Mouse (Mus musculus): Measurements from ENCODE around the gene Gm11567. TPM values are rescaled to one million over a fixed set of nuclear protein-coding genes. Genes with fewer than 3 reads are reported as not detected.
"Not testable (repeated sequence)": the region's sequence is repeated elsewhere in the genome, so short reads cannot be mapped to it uniquely, and the experiment has no call there.

The Gm11567 gene
- total and polyA plus RNA-seq, 3 experiments, result not detected

GRCm38 (mm10) chr11:99873089-99873488 is 5.9 kb upstream of the Gm11567 start, which contains the start of gene Krtap9-1:
Krtap9-1 (plus strand) TSS chr11:99873389.
- not testable (repeated sequence) for H3K27me3 ChIP-seq (ENCODE audit: control insufficient read depth in 1 of 2, insufficient read depth in 2 of 2, low read length in 2 of 2); DNase-seq (ENCODE audit: low read depth, low spot score); H3K9ac ChIP-seq (ENCODE audit: control insufficient read depth, low read depth, low read length, poor library complexity, severe bottlenecking); H3K36me3 ChIP-seq (ENCODE audit: control insufficient read depth in 1 of 2, insufficient read depth in 2 of 2, low read length in 2 of 2); H3K9me3 ChIP-seq (replicated peaks; ENCODE audit: insufficient read depth, low read length); H3K27ac ChIP-seq (ENCODE audit: control insufficient read depth, low read depth, low read length); H3K4me3 ChIP-seq (ENCODE audit: control insufficient read depth in 1 of 2, insufficient read depth in 1 of 2, low read depth in 2 of 2, low read length in 2 of 2); H3K4me1 ChIP-seq (ENCODE audit: control insufficient read depth in 1 of 2, insufficient read depth in 2 of 2, low read length in 2 of 2); H3K79me2 ChIP-seq (ENCODE audit: control insufficient read depth, insufficient read depth, low read length, poor library complexity)

DNA sequence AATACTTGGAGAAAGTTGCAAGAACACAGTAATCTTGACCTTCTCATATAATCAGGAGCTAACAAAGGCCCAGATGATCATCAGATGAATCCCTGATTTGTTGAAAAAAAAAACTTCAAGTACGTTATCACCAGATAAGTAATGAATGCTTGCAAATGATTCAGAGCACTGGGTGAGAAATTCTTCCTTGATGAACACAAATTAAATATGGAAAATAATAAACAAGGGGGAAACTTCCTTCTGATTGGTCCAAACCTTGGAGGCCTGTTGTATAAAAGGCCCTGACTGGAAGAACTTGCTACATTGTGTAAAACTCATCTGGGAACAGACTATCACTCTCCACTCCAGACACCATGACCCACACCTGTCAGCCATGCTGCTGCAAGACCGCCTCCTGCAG is 28.6 kb downstream of the Gm11567 start, which contains the start of gene Krtap31-1:
TSS of gene Krtap31-1 (plus strand) at position 301 of the 400 bp plus-strand sequence.
- H3K79me2 ChIP-seq (ENCODE audit: control insufficient read depth, insufficient read depth, low read length, poor library complexity), result no peaks in the 10 kb centered on the region
- H3K4me1 ChIP-seq (ENCODE audit: control insufficient read depth in 1 of 2, insufficient read depth in 2 of 2, low read length in 2 of 2), result no peaks in the 10 kb centered on the region
- H3K27me3 ChIP-seq (ENCODE audit: control insufficient read depth in 1 of 2, insufficient read depth in 2 of 2, low read length in 2 of 2), result no peaks in the 10 kb centered on the region
- H3K9ac ChIP-seq (ENCODE audit: control insufficient read depth, low read depth, low read length, poor library complexity, severe bottlenecking), result no peak within 1 kb of the TSS
- H3K9me3 ChIP-seq (replicated peaks; ENCODE audit: insufficient read depth, low read length), result no peaks in the 10 kb centered on the region
- H3K27ac ChIP-seq (ENCODE audit: control insufficient read depth, low read depth, low read length), result no peak within 1 kb of the TSS
- TF ChIP-seq POLR2AphosphoS2 (IDR thresholded peaks at IDR 0.05; ENCODE audit: low read length) (no peak), UBTF (IDR thresholded peaks at IDR 0.05; ENCODE audit: borderline replicate concordance, insufficient read depth, low read depth, low read length) (no peak), CHD2 (IDR thresholded peaks at IDR 0.05; ENCODE audit: low read length) (no peak)
- H3K4me3 ChIP-seq (ENCODE audit: control insufficient read depth in 1 of 2, insufficient read depth in 1 of 2, low read depth in 2 of 2, low read length in 2 of 2), result no peak within 1 kb of the TSS
- DNase-seq (ENCODE audit: low read depth, low spot score), result no peak
- no peaks in the 10 kb centered on the region for H3K36me3 ChIP-seq (ENCODE audit: control insufficient read depth in 1 of 2, insufficient read depth in 2 of 2, low read length in 2 of 2)

DNA sequence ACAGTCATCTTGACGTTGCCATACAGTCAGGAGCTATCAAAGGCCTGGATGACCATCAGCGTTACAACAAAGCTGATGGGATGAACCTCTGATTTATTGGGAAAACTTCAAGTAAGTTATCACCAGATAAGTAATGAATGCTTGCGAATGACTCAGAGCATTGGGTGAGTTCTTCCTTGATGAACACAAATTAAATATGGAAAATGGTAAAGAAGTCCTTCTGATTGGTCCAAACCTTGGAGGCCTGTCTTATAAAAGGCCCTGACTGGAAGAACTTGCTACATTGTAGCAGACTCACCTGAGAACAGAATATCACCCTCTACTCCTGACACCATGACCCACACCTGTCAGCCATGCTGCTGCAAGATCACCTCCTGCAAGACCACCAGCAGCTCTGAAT is 35.5 kb downstream of the Gm11567 start, which contains the start of gene Gm11565:
TSS of gene Gm11565 (plus strand) at position 301 of the 400 bp plus-strand sequence.
- Histone ChIP-seq H3K9me3 (replicated peaks; ENCODE audit: insufficient read depth, low read length) (no peaks in the 10 kb centered on the region), H3K4me3 (ENCODE audit: control insufficient read depth in 1 of 2, insufficient read depth in 1 of 2, low read depth in 2 of 2, low read length in 2 of 2) (no peak within 1 kb of the TSS), H3K4me1 (ENCODE audit: control insufficient read depth in 1 of 2, insufficient read depth in 2 of 2, low read length in 2 of 2) (no peaks in the 10 kb centered on the region), H3K27ac (ENCODE audit: control insufficient read depth, low read depth, low read length) (no peak within 1 kb of the TSS), H3K27me3 (ENCODE audit: control insufficient read depth in 1 of 2, insufficient read depth in 2 of 2, low read length in 2 of 2) (no peaks in the 10 kb centered on the region), H3K36me3 (ENCODE audit: control insufficient read depth in 1 of 2, insufficient read depth in 2 of 2, low read length in 2 of 2) (no peaks in the 10 kb centered on the region), H3K9ac (ENCODE audit: control insufficient read depth, low read depth, low read length, poor library complexity, severe bottlenecking) (no peak within 1 kb of the TSS), H3K79me2 (ENCODE audit: control insufficient read depth, insufficient read depth, low read length, poor library complexity) (no peaks in the 10 kb centered on the region)
- no peak for DNase-seq (ENCODE audit: low read depth, low spot score)
- TF ChIP-seq SIN3A (IDR thresholded peaks at IDR 0.05; ENCODE audit: low read length), result no peak
- no peak for TF ChIP-seq POLR2AphosphoS5 (IDR thresholded peaks at IDR 0.05; ENCODE audit: borderline replicate concordance, low read depth, low read length)
- TF ChIP-seq CHD2 (IDR thresholded peaks at IDR 0.05; ENCODE audit: low read length), result no peak
- TF ChIP-seq MAFK (IDR thresholded peaks at IDR 0.05; ENCODE audit: borderline replicate concordance, low read depth, low read length), result no peak
- no peak for TF ChIP-seq E2F4 (IDR thresholded peaks at IDR 0.05; ENCODE audit: borderline replicate concordance, low read depth, low read length)
- no peak for TF ChIP-seq NELFE (IDR thresholded peaks at IDR 0.05; ENCODE audit: low read depth, low read length)
- TF ChIP-seq POLR2AphosphoS2 (IDR thresholded peaks at IDR 0.05; ENCODE audit: low read length), result no peak

Other genes starting within 250 kb of the Gm11567 start
Only the 30 nearest of the 35 such genes appear.
- not detected in 2 replicates for gene Gm11563, start 220.2 kb upstream of the Gm11567 start, total RNA-seq (2012; rRNA removed)
- not detected for gene Gm11563, start 220.2 kb upstream of the Gm11567 start, polyA plus RNA-seq (2012; ENCODE audit: insufficient read depth in 1 of 2, insufficient read length in 2 of 2, low read depth in 1 of 2, low replicate concordance in 2 of 2, missing spikeins in 1 of 2)
- gene Krtap4-6, start 213.2 kb upstream of the Gm11567 start, total RNA-seq (2012; rRNA removed), result not detected in 2 replicates
- gene Krtap4-6, start 213.2 kb upstream of the Gm11567 start, polyA plus RNA-seq (2012; ENCODE audit: insufficient read depth in 1 of 2, insufficient read length in 2 of 2, low read depth in 1 of 2, low replicate concordance in 2 of 2, missing spikeins in 1 of 2), result not detected
- gene Gm14190, start 188.4 kb upstream of the Gm11567 start, total RNA-seq (2012; rRNA removed), result not detected in 2 replicates
- gene Gm14190, start 188.4 kb upstream of the Gm11567 start, polyA plus RNA-seq (2012; ENCODE audit: insufficient read depth in 1 of 2, insufficient read length in 2 of 2, low read depth in 1 of 2, low replicate concordance in 2 of 2, missing spikeins in 1 of 2), result not detected
- gene Gm14180, start 144.9 kb upstream of the Gm11567 start, total RNA-seq (2012; rRNA removed), result not detected in 2 replicates
- gene Gm14180, start 144.9 kb upstream of the Gm11567 start, polyA plus RNA-seq (2012; ENCODE audit: insufficient read depth in 1 of 2, insufficient read length in 2 of 2, low read depth in 1 of 2, low replicate concordance in 2 of 2, missing spikeins in 1 of 2), result not detected
- not detected in 2 replicates for gene Gm11595, start 106.3 kb upstream of the Gm11567 start, total RNA-seq (2012; rRNA removed)
- not detected for gene Gm11595, start 106.3 kb upstream of the Gm11567 start, polyA plus RNA-seq (2012; ENCODE audit: insufficient read depth in 1 of 2, insufficient read length in 2 of 2, low read depth in 1 of 2, low replicate concordance in 2 of 2, missing spikeins in 1 of 2)
- not detected in 2 replicates for gene Krtap4-8, start 98.5 kb upstream of the Gm11567 start, total RNA-seq (2012; rRNA removed)
- not detected for gene Krtap4-8, start 98.5 kb upstream of the Gm11567 start, polyA plus RNA-seq (2012; ENCODE audit: insufficient read depth in 1 of 2, insufficient read length in 2 of 2, low read depth in 1 of 2, low replicate concordance in 2 of 2, missing spikeins in 1 of 2)
- not detected in 2 replicates for gene Krtap4-9, start 94.0 kb upstream of the Gm11567 start, total RNA-seq (2012; rRNA removed)
- not detected for gene Krtap4-9, start 94.0 kb upstream of the Gm11567 start, polyA plus RNA-seq (2012; ENCODE audit: insufficient read depth in 1 of 2, insufficient read length in 2 of 2, low read depth in 1 of 2, low replicate concordance in 2 of 2, missing spikeins in 1 of 2)
- not detected in 2 replicates for gene Gm11596, start 85.7 kb upstream of the Gm11567 start, total RNA-seq (2012; rRNA removed)
- not detected for gene Gm11596, start 85.7 kb upstream of the Gm11567 start, polyA plus RNA-seq (2012; ENCODE audit: insufficient read depth in 1 of 2, insufficient read length in 2 of 2, low read depth in 1 of 2, low replicate concordance in 2 of 2, missing spikeins in 1 of 2)
- gene Gm11569, start 80.3 kb upstream of the Gm11567 start, total RNA-seq (2012; rRNA removed), result not detected in 2 replicates
- not detected for gene Gm11569, start 80.3 kb upstream of the Gm11567 start, polyA plus RNA-seq (2012; ENCODE audit: insufficient read depth in 1 of 2, insufficient read length in 2 of 2, low read depth in 1 of 2, low replicate concordance in 2 of 2, missing spikeins in 1 of 2)
- gene Gm11554, start 74.7 kb upstream of the Gm11567 start, total RNA-seq (2012; rRNA removed), result not detected in 2 replicates
- gene Gm11554, start 74.7 kb upstream of the Gm11567 start, polyA plus RNA-seq (2012; ENCODE audit: insufficient read depth in 1 of 2, insufficient read length in 2 of 2, low read depth in 1 of 2, low replicate concordance in 2 of 2, missing spikeins in 1 of 2), result not detected
- gene Krtap4-13, start 69.3 kb upstream of the Gm11567 start, total RNA-seq (2012; rRNA removed), result not detected in 2 replicates
- gene Krtap4-13, start 69.3 kb upstream of the Gm11567 start, polyA plus RNA-seq (2012; ENCODE audit: insufficient read depth in 1 of 2, insufficient read length in 2 of 2, low read depth in 1 of 2, low replicate concordance in 2 of 2, missing spikeins in 1 of 2), result not detected
- not detected in 2 replicates for gene Gm11564, start 63.5 kb upstream of the Gm11567 start, total RNA-seq (2012; rRNA removed)
- gene Gm11564, start 63.5 kb upstream of the Gm11567 start, polyA plus RNA-seq (2012; ENCODE audit: insufficient read depth in 1 of 2, insufficient read length in 2 of 2, low read depth in 1 of 2, low replicate concordance in 2 of 2, missing spikeins in 1 of 2), result not detected
- not detected in 2 replicates for gene 2300003K06Rik, start 41.1 kb upstream of the Gm11567 start, total RNA-seq (2012; rRNA removed)
- gene 2300003K06Rik, start 41.1 kb upstream of the Gm11567 start, polyA plus RNA-seq (2012; ENCODE audit: insufficient read depth in 1 of 2, insufficient read length in 2 of 2, low read depth in 1 of 2, low replicate concordance in 2 of 2, missing spikeins in 1 of 2), result not detected
- not detected in 2 replicates for gene Krtap4-16, start 27.6 kb upstream of the Gm11567 start, total RNA-seq (2012; rRNA removed)
- gene Krtap4-16, start 27.6 kb upstream of the Gm11567 start, polyA plus RNA-seq (2012; ENCODE audit: insufficient read depth in 1 of 2, insufficient read length in 2 of 2, low read depth in 1 of 2, low replicate concordance in 2 of 2, missing spikeins in 1 of 2), result not detected
- gene Gm11568, start 21.3 kb upstream of the Gm11567 start, total RNA-seq (2012; rRNA removed), result not detected in 2 replicates
- not detected for gene Gm11568, start 21.3 kb upstream of the Gm11567 start, polyA plus RNA-seq (2012; ENCODE audit: insufficient read depth in 1 of 2, insufficient read length in 2 of 2, low read depth in 1 of 2, low replicate concordance in 2 of 2, missing spikeins in 1 of 2)
- not detected in 2 replicates for gene Gm11559, start 14.7 kb upstream of the Gm11567 start, total RNA-seq (2012; rRNA removed)
- gene Gm11559, start 14.7 kb upstream of the Gm11567 start, polyA plus RNA-seq (2012; ENCODE audit: insufficient read depth in 1 of 2, insufficient read length in 2 of 2, low read depth in 1 of 2, low replicate concordance in 2 of 2, missing spikeins in 1 of 2), result not detected
- not detected in 2 replicates for gene Krtap9-1, start 5.8 kb upstream of the Gm11567 start, total RNA-seq (2012; rRNA removed)
- gene Krtap9-1, start 5.8 kb upstream of the Gm11567 start, polyA plus RNA-seq (2012; ENCODE audit: insufficient read depth in 1 of 2, insufficient read length in 2 of 2, low read depth in 1 of 2, low replicate concordance in 2 of 2, missing spikeins in 1 of 2), result not detected
- gene Krtap31-1, start 28.7 kb downstream of the Gm11567 start, total RNA-seq (2012; rRNA removed), result not detected in 2 replicates
- gene Krtap31-1, start 28.7 kb downstream of the Gm11567 start, polyA plus RNA-seq (2012; ENCODE audit: insufficient read depth in 1 of 2, insufficient read length in 2 of 2, low read depth in 1 of 2, low replicate concordance in 2 of 2, missing spikeins in 1 of 2), result not detected
- gene Gm11565, start 35.6 kb downstream of the Gm11567 start, total RNA-seq (2012; rRNA removed), result not detected in 2 replicates
- not detected for gene Gm11565, start 35.6 kb downstream of the Gm11567 start, polyA plus RNA-seq (2012; ENCODE audit: insufficient read depth in 1 of 2, insufficient read length in 2 of 2, low read depth in 1 of 2, low replicate concordance in 2 of 2, missing spikeins in 1 of 2)
- not detected in 2 replicates for gene Krtap31-2, start 57.1 kb downstream of the Gm11567 start, total RNA-seq (2012; rRNA removed)
- gene Krtap31-2, start 57.1 kb downstream of the Gm11567 start, polyA plus RNA-seq (2012; ENCODE audit: insufficient read depth in 1 of 2, insufficient read length in 2 of 2, low read depth in 1 of 2, low replicate concordance in 2 of 2, missing spikeins in 1 of 2), result not detected
- not detected in 2 replicates for gene Krtap9-5, start 69.3 kb downstream of the Gm11567 start, total RNA-seq (2012; rRNA removed)
- gene Krtap9-5, start 69.3 kb downstream of the Gm11567 start, polyA plus RNA-seq (2012; ENCODE audit: insufficient read depth in 1 of 2, insufficient read length in 2 of 2, low read depth in 1 of 2, low replicate concordance in 2 of 2, missing spikeins in 1 of 2), result not detected
- gene Krtap29-1, start 99.9 kb downstream of the Gm11567 start, total RNA-seq (2012; rRNA removed), result not detected in 2 replicates
- not detected for gene Krtap29-1, start 99.9 kb downstream of the Gm11567 start, polyA plus RNA-seq (2012; ENCODE audit: insufficient read depth in 1 of 2, insufficient read length in 2 of 2, low read depth in 1 of 2, low replicate concordance in 2 of 2, missing spikeins in 1 of 2)
- 0.08 TPM in 1 of 2 replicates, not detected in the other for gene Krtap16-1, start 107.4 kb downstream of the Gm11567 start, total RNA-seq (2012; rRNA removed)
- not detected for gene Krtap16-1, start 107.4 kb downstream of the Gm11567 start, polyA plus RNA-seq (2012; ENCODE audit: insufficient read depth in 1 of 2, insufficient read length in 2 of 2, low read depth in 1 of 2, low replicate concordance in 2 of 2, missing spikeins in 1 of 2)
- gene Krtap17-1, start 114.8 kb downstream of the Gm11567 start, total RNA-seq (2012; rRNA removed), result not detected in 2 replicates
- gene Krtap17-1, start 114.8 kb downstream of the Gm11567 start, polyA plus RNA-seq (2012; ENCODE audit: insufficient read depth in 1 of 2, insufficient read length in 2 of 2, low read depth in 1 of 2, low replicate concordance in 2 of 2, missing spikeins in 1 of 2), result not detected
- gene Krt33a, start 137.0 kb downstream of the Gm11567 start, total RNA-seq (2012; rRNA removed), result not detected in 2 replicates
- not detected for gene Krt33a, start 137.0 kb downstream of the Gm11567 start, polyA plus RNA-seq (2012; ENCODE audit: insufficient read depth in 1 of 2, insufficient read length in 2 of 2, low read depth in 1 of 2, low replicate concordance in 2 of 2, missing spikeins in 1 of 2)
- gene Krt33b, start 150.7 kb downstream of the Gm11567 start, total RNA-seq (2012; rRNA removed), result not detected in 2 replicates
- gene Krt33b, start 150.7 kb downstream of the Gm11567 start, polyA plus RNA-seq (2012; ENCODE audit: insufficient read depth in 1 of 2, insufficient read length in 2 of 2, low read depth in 1 of 2, low replicate concordance in 2 of 2, missing spikeins in 1 of 2), result not detected
- not detected in 2 replicates for gene Krt34, start 162.4 kb downstream of the Gm11567 start, total RNA-seq (2012; rRNA removed)
- gene Krt34, start 162.4 kb downstream of the Gm11567 start, polyA plus RNA-seq (2012; ENCODE audit: insufficient read depth in 1 of 2, insufficient read length in 2 of 2, low read depth in 1 of 2, low replicate concordance in 2 of 2, missing spikeins in 1 of 2), result not detected
- not detected in 2 replicates for gene Krt31, start 171.4 kb downstream of the Gm11567 start, total RNA-seq (2012; rRNA removed)
- not detected for gene Krt31, start 171.4 kb downstream of the Gm11567 start, polyA plus RNA-seq (2012; ENCODE audit: insufficient read depth in 1 of 2, insufficient read length in 2 of 2, low read depth in 1 of 2, low replicate concordance in 2 of 2, missing spikeins in 1 of 2)
- not detected in 2 replicates for gene Krt32, start 209.0 kb downstream of the Gm11567 start, total RNA-seq (2012; rRNA removed)
- gene Krt32, start 209.0 kb downstream of the Gm11567 start, polyA plus RNA-seq (2012; ENCODE audit: insufficient read depth in 1 of 2, insufficient read length in 2 of 2, low read depth in 1 of 2, low replicate concordance in 2 of 2, missing spikeins in 1 of 2), result not detected
- gene Krt35, start 217.1 kb downstream of the Gm11567 start, total RNA-seq (2012; rRNA removed), result not detected in 2 replicates
- gene Krt35, start 217.1 kb downstream of the Gm11567 start, polyA plus RNA-seq (2012; ENCODE audit: insufficient read depth in 1 of 2, insufficient read length in 2 of 2, low read depth in 1 of 2, low replicate concordance in 2 of 2, missing spikeins in 1 of 2), result not detected

Measured in MEL (cell line).